Mouse (Mus musculus) liver, postnatal 0 days (tissue): ENCODE results near the gene Eif4g3. TPM values are rescaled to one million over a fixed set of nuclear protein-coding genes. Genes with fewer than 3 reads are reported as not detected.

Source experiments
- ATAC-seq: fragments of 200-750 bp; cut with Nextera tagmentation; 2 replicates; pipeline ENCODE4 v1.8.0; 2017; ENCODE audit warnings: mild to moderate bottlenecking, moderate library complexity
- DNase-seq: peaks from one replicate; pipeline ENCODE4 v3.0.0-alpha.2; 2016
- H3K27ac ChIP-seq: fragments of 300-500 bp; sonication (generic); 2 replicates; pipeline ENCODE4 v1.5.1; 2014; ENCODE audit warnings: antibody characterized with exemption, moderate library complexity, mild to moderate bottlenecking, low read depth
- H3K27me3 ChIP-seq: fragments of 300-500 bp; sonication (generic); 2 replicates; pipeline ENCODE4 v1.6.1; 2014; ENCODE audit warnings: low read length, control low read depth, mixed read lengths; ENCODE audit not compliant: insufficient read depth
- H3K36me3 ChIP-seq: fragments of 300-500 bp; sonication (generic); replicated peaks from 2 replicates; pipeline ENCODE4 v1.6.1; 2014; ENCODE audit warnings: mild to moderate bottlenecking, control low read depth, low read length, moderate library complexity, mixed read lengths; ENCODE audit not compliant: insufficient read depth
- H3K4me1 ChIP-seq: fragments of 300-500 bp; sonication (generic); 2 replicates; pipeline ENCODE4 v1.6.1; 2014; ENCODE audit warnings: antibody characterized with exemption, mild to moderate bottlenecking, control low read depth; ENCODE audit not compliant: insufficient read depth
- H3K4me2 ChIP-seq: fragments of 300-500 bp; sonication (generic); 2 replicates; pipeline ENCODE4 v1.6.1; 2014; ENCODE audit warnings: low read depth, mild to moderate bottlenecking, low read length, moderate library complexity, mixed read lengths
- H3K4me3 ChIP-seq: fragments of 300-500 bp; sonication (generic); 2 replicates; pipeline ENCODE4 v1.5.1; 2014; ENCODE audit warnings: low read depth, low read length
- H3K9ac ChIP-seq: fragments of 300-500 bp; sonication (generic); replicated peaks from 2 replicates; pipeline ENCODE4 v1.6.1; 2014; ENCODE audit warnings: mild to moderate bottlenecking, moderate library complexity
- H3K9me3 ChIP-seq: fragments of 300-500 bp; sonication (generic); 2 replicates; pipeline ENCODE4 v1.6.1; 2016; ENCODE audit warnings: mild to moderate bottlenecking, control low read depth, low read length, mixed read lengths
- CTCF ChIP-seq: sonication (generic); IDR thresholded peaks from 2 replicates; pipeline ENCODE4 v1.5.1; 2016; ENCODE audit warnings: antibody characterized with exemption, low read depth
- EP300 ChIP-seq: IDR thresholded peaks from 2 replicates; pipeline ENCODE4 v1.6.1; 2016; ENCODE audit warnings: antibody characterized with exemption, low read depth, mild to moderate bottlenecking
- WGBS: fragments of 180-500 bp; shearing (Covaris S2); extraction: QIAGEN DNeasy Blood & Tissue Kit; methylation state at CpG from one replicate; pipeline ENCODE4 v1.1.7; 2014; ENCODE audit not compliant: insufficient replicate concordance; 5-methylcytosine and 5-hydroxymethylcytosine counted together
- polyA plus RNA-seq: library from polyadenylated mRNA; unstranded; fragments of >200 nt; fragmentation: Nextera tagmentation; extraction: Ambion mirVana; gene quantifications from 2 replicates; pipeline ENCODE4 v1.2.1, GENCODE M21; 2015

Gene Eif4g3
- polyA plus RNA-seq, 1 experiment from 2014 or later: 5.8 TPM

GRCm38 (mm10) chr4:138216891-138217392, 224.1 kb downstream of the Eif4g3 start:
- TF ChIP-seq EP300: no peak
- TF ChIP-seq CTCF: no peak
- Histone ChIP-seq H3K4me2 (peak overlapping the region; percentile 76), H3K4me1 (peaks cover 39% of the 10 kb centered on the region), H3K9me3 (no peaks in the 10 kb centered on the region), H3K4me3 (peak overlapping the region; percentile 97), H3K27me3 (no peaks in the 10 kb centered on the region), H3K27ac (peak overlapping the region; percentile 99), H3K36me3 (peaks cover under 1% of the 10 kb centered on the region; the same call in 1 of the 2 replicates), H3K9ac (peak overlapping the region; percentile 99)
- WGBS: under 1% methylated on average over 55 of the region's 68 CpGs
- DNase-seq (peak; percentile 98), ATAC-seq (peak; percentile 95)

- H3K9me3 ChIP-seq: no peaks in the 10 kb centered on the region
- 0% methylated on average over 34 of the region's 36 CpGs for WGBS
- peaks cover 6% of the 10 kb centered on the region for H3K36me3 ChIP-seq
- peak overlapping the region; percentile 99 for H3K27ac ChIP-seq
- H3K4me3 ChIP-seq: peak overlapping the region; percentile 97
- TF ChIP-seq CTCF (no peak), EP300 (no peak)
- DNase-seq (no peak), ATAC-seq (peak; percentile 14)
- peaks cover 39% of the 10 kb centered on the region for H3K4me1 ChIP-seq
- H3K4me2 ChIP-seq: peak overlapping the region; percentile 76
- H3K27me3 ChIP-seq: no peaks in the 10 kb centered on the region
- H3K9ac ChIP-seq: peak overlapping the region; percentile 99
These were observed 224.6 kb downstream of the Eif4g3 start for GRCm38 (mm10) chr4:138217441-138217840.

- DNase-seq: peak; percentile 20
- Histone ChIP-seq H3K9me3 (no peaks in the 10 kb centered on the region), H3K4me1 (peaks cover 39% of the 10 kb centered on the region), H3K4me3 (peak overlapping the region; percentile 97), H3K4me2 (peak overlapping the region; percentile 76), H3K36me3 (peaks cover 12% of the 10 kb centered on the region), H3K27me3 (no peaks in the 10 kb centered on the region), H3K27ac (peak overlapping the region; percentile 99), H3K9ac (peak overlapping the region; percentile 99)
- TF ChIP-seq EP300 (no peak), CTCF (no peak)
- ATAC-seq: no peak
- 39% methylated on average over 11 of the region's 11 CpGs for WGBS
These were observed 225.3 kb downstream of the Eif4g3 start for GRCm38 (mm10) chr4:138217951-138218685.

GRCm38 (mm10) chr4:138219331-138219730, 226.5 kb downstream of the Eif4g3 start:
- Histone ChIP-seq H3K36me3 (peaks cover 24% of the 10 kb centered on the region), H3K27me3 (no peaks in the 10 kb centered on the region), H3K9ac (no peak overlapping the region), H3K9me3 (no peaks in the 10 kb centered on the region), H3K27ac (peak overlapping the region; percentile 99), H3K4me2 (peak overlapping the region; percentile 76), H3K4me1 (peaks cover 39% of the 10 kb centered on the region), H3K4me3 (peak overlapping the region; percentile 97; the same call in 1 of the 2 replicates)
- DNase-seq (peak; percentile 21), ATAC-seq (no peak)
- 52% methylated on average over 5 of the region's 5 CpGs for WGBS
- TF ChIP-seq EP300 (no peak), CTCF (no peak)

- ATAC-seq (no peak), DNase-seq (no peak)
- peaks cover 37% of the 10 kb centered on the region for H3K36me3 ChIP-seq
- no peaks in the 10 kb centered on the region for H3K9me3 ChIP-seq
- H3K4me3 ChIP-seq: no peak overlapping the region
- H3K27ac ChIP-seq: no peak overlapping the region
- H3K4me2 ChIP-seq: peak overlapping the region; percentile 10; the same call in 1 of the 2 replicates
- no peaks in the 10 kb centered on the region for H3K27me3 ChIP-seq
- no peak overlapping the region for H3K9ac ChIP-seq
- peaks cover 36% of the 10 kb centered on the region for H3K4me1 ChIP-seq
- whole genome bisulfite sequencing: 42% methylated on average over 7 of the region's 7 CpGs
- TF ChIP-seq EP300: no peak
- no peak for TF ChIP-seq CTCF
These were observed 227.9 kb downstream of the Eif4g3 start for GRCm38 (mm10) chr4:138220761-138221160.

- no peak for ATAC-seq
- WGBS: 60% methylated on average over 5 of the region's 5 CpGs
- H3K36me3 ChIP-seq: peaks cover 44% of the 10 kb centered on the region
- H3K4me2 ChIP-seq: no peak overlapping the region
- H3K27me3 ChIP-seq: no peaks in the 10 kb centered on the region
- no peak overlapping the region for H3K4me3 ChIP-seq
- peaks cover 32% of the 10 kb centered on the region for H3K4me1 ChIP-seq
- H3K9me3 ChIP-seq: no peaks in the 10 kb centered on the region
- TF ChIP-seq EP300 (no peak), CTCF (no peak)
- no peak overlapping the region for H3K9ac ChIP-seq
- no peak overlapping the region for H3K27ac ChIP-seq
- DNase-seq: no peak
These were observed 228.6 kb downstream of the Eif4g3 start for GRCm38 (mm10) chr4:138221406-138221805.
